Mouse (Mus musculus): ENCODE results near the gene Apobec3.

DNA sequence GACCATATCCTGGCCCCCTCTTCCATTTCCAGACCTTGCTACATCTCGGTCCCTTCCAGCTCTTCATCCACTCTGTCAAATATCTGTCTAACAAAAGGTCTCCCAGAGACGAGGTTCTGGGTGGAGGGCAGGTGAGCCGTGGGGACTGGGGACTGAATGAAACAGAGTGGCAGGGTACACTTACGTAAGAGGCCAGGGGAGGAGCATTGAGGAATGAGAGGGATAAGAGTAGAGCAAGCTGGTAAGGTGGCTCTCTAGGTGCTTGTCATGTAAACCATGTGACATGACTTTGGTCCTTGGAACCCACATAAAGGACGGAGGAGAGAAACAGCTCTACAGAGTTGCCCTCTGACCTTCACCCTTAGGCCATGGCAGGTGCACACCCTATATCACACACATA is 7.5 kb downstream of the Apobec3 start:
- no peak for TF ChIP-seq CTCF (IDR thresholded peaks at IDR 0.05; ENCODE audit: low read depth, low read length)
- TF ChIP-seq POLR2A (IDR thresholded peaks at IDR 0.05; ENCODE audit: borderline replicate concordance, low read depth, low read length), result no peak

Measured in bone marrow macrophage, adult 2 months (primary cell).